ENCODE assay signal across 8 mouse cellular contexts in genomic region chr7:44466888-44467311, GRCm38 (mm10). TPM values are rescaled to one million over a fixed set of nuclear protein-coding genes. Genes with fewer than 3 reads are reported as not detected.
DNase-seq lines count a peak whose midpoint lies in the region; ATAC-seq and TF ChIP-seq lines count a peak whose summit lies in the region.

No protein-coding gene starts in this region.

- no peak overlapping the region for H3K9ac ChIP-seq in embryonic facial prominence, embryonic 12.5 days
- H3K9ac ChIP-seq in hindbrain, embryonic 11.5 days (ENCODE audit: low read depth, low read length), result no peak overlapping the region
- peak overlapping the region; percentile 9; the same call in 1 of the 2 replicates for H3K9ac ChIP-seq in midbrain, embryonic 11.5 days (ENCODE audit: low read length)
- no peak overlapping the region for H3K9ac ChIP-seq in lung, postnatal 0 days (replicated peaks; ENCODE audit: low read depth)

- H3K9me3 ChIP-seq in embryonic facial prominence, embryonic 12.5 days, result no peaks in the 10 kb centered on the region
- H3K9me3 ChIP-seq in hindbrain, embryonic 11.5 days (ENCODE audit: control insufficient read depth, low read length), result no peaks in the 10 kb centered on the region
- H3K9me3 ChIP-seq in midbrain, embryonic 11.5 days (ENCODE audit: control insufficient read depth, low read length), result no peaks in the 10 kb centered on the region
- no peaks in the 10 kb centered on the region for H3K9me3 ChIP-seq in lung, postnatal 0 days (ENCODE audit: low read length)

- no peak overlapping the region for H3K4me2 ChIP-seq in embryonic facial prominence, embryonic 12.5 days (replicated peaks)
- H3K4me2 ChIP-seq in hindbrain, embryonic 11.5 days (replicated peaks; ENCODE audit: low read depth, low read length), result no peak overlapping the region
- H3K4me2 ChIP-seq in midbrain, embryonic 11.5 days, result no peak overlapping the region; the same call in 1 of the 2 replicates
- no peak overlapping the region for H3K4me2 ChIP-seq in lung, postnatal 0 days (replicated peaks; ENCODE audit: low read depth, low read length)

- DNase-seq in kidney, adult 11 months, result peak; percentile 34
- DNase-seq in kidney, adult 8-10 months, result no peak
- no peak for DNase-seq in hindbrain, embryonic 11.5 days (ENCODE audit: low spot score)
- peak; percentile 81 for DNase-seq in midbrain, embryonic 11.5 days (ENCODE audit: low spot score, missing footprints)
- DNase-seq in spleen, postnatal 14 days (ENCODE audit: low spot score in 2 of 2), result no peak
- DNase-seq in lung, postnatal 0 days (ENCODE audit: low spot score), result no peak
- no peak for DNase-seq in natural killer cell, adult 2 months (ENCODE audit: low spot score in 2 of 2)

- no peak for ATAC-seq in embryonic facial prominence, embryonic 12.5 days (ENCODE audit: insufficient number of reproducible peaks, insufficient read depth, low FRiP score, low TSS enrichment)
- ATAC-seq in hindbrain, embryonic 11.5 days (ENCODE audit: low FRiP score), result 0 out of 2 replicates have a peak, but pooled peaks have one; percentile 0
- no peak for ATAC-seq in midbrain, embryonic 11.5 days (ENCODE audit: low FRiP score)
- no peak for ATAC-seq in lung, postnatal 0 days

- H3K4me3 ChIP-seq in embryonic facial prominence, embryonic 12.5 days, result 0 out of 2 replicates have a peak overlapping the region, but pooled peaks have one; percentile 64
- no peak overlapping the region for H3K4me3 ChIP-seq in hindbrain, embryonic 11.5 days (ENCODE audit: low read depth, low read length)
- no peak overlapping the region for H3K4me3 ChIP-seq in midbrain, embryonic 11.5 days (ENCODE audit: low read depth, low read length)
- H3K4me3 ChIP-seq in lung, postnatal 0 days (ENCODE audit: low read depth, low read length), result no peak overlapping the region

- H3K27me3 ChIP-seq in embryonic facial prominence, embryonic 12.5 days, result peaks cover 26% of the 10 kb centered on the region
- H3K27me3 ChIP-seq in hindbrain, embryonic 11.5 days (ENCODE audit: control insufficient read depth, insufficient read depth, low read length), result peaks cover 6% of the 10 kb centered on the region
- peaks cover 5% of the 10 kb centered on the region for H3K27me3 ChIP-seq in midbrain, embryonic 11.5 days (ENCODE audit: control insufficient read depth, insufficient read depth, low read length)
- peaks cover 17% of the 10 kb centered on the region for H3K27me3 ChIP-seq in lung, postnatal 0 days (replicated peaks; ENCODE audit: insufficient read depth, low read length)

- no peak overlapping the region for H3K27ac ChIP-seq in embryonic facial prominence, embryonic 12.5 days
- H3K27ac ChIP-seq in hindbrain, embryonic 11.5 days (ENCODE audit: low read depth, low read length), result no peak overlapping the region
- H3K27ac ChIP-seq in midbrain, embryonic 11.5 days (ENCODE audit: low read depth, low read length), result no peak overlapping the region; the same call in 1 of the 2 replicates
- no peak overlapping the region for H3K27ac ChIP-seq in lung, postnatal 0 days (ENCODE audit: low read length)

- TF ChIP-seq CTCF in lung, postnatal 0 days (IDR thresholded peaks at IDR 0.05), result no peak

- peaks cover 16% of the 10 kb centered on the region; the same call in 1 of the 2 replicates for H3K36me3 ChIP-seq in embryonic facial prominence, embryonic 12.5 days
- H3K36me3 ChIP-seq in hindbrain, embryonic 11.5 days (ENCODE audit: control insufficient read depth, insufficient read depth, low read length), result peaks cover 6% of the 10 kb centered on the region; the same call in 1 of the 2 replicates
- H3K36me3 ChIP-seq in midbrain, embryonic 11.5 days (ENCODE audit: control insufficient read depth, insufficient read depth, low read length), result peaks cover 11% of the 10 kb centered on the region
- H3K36me3 ChIP-seq in lung, postnatal 0 days (ENCODE audit: insufficient read depth, low read length), result no peaks in the 10 kb centered on the region

- TF ChIP-seq EP300 in lung, postnatal 0 days (IDR thresholded peaks at IDR 0.05), result no peak

- WGBS in embryonic facial prominence, embryonic 12.5 days, result 87% methylated on average over 14 of the region's 16 CpGs
- WGBS in hindbrain, embryonic 11.5 days, result 87% methylated on average over 16 of the region's 16 CpGs
- 86% methylated on average over 16 of the region's 16 CpGs for WGBS in midbrain, embryonic 11.5 days
- 78% methylated on average over 16 of the region's 16 CpGs for WGBS in lung, postnatal 0 days

- peaks cover 16% of the 10 kb centered on the region for H3K4me1 ChIP-seq in embryonic facial prominence, embryonic 12.5 days
- peaks cover 14% of the 10 kb centered on the region for H3K4me1 ChIP-seq in hindbrain, embryonic 11.5 days (replicated peaks; ENCODE audit: control insufficient read depth, insufficient read depth, low read length)
- peaks cover 31% of the 10 kb centered on the region for H3K4me1 ChIP-seq in midbrain, embryonic 11.5 days (ENCODE audit: control insufficient read depth, insufficient read depth, low read length)
- peaks cover 14% of the 10 kb centered on the region for H3K4me1 ChIP-seq in lung, postnatal 0 days (ENCODE audit: insufficient read depth, low read depth, low read length)

RNA-seq across cellular contexts. Expression of gene Josd2, which starts 0.9 kb away (rescaled TPM):
- 80.4 and 85.6 TPM in 2 replicates for polyA plus RNA-seq in embryonic facial prominence, embryonic 12.5 days (2016; fragmentation: Nextera tagmentation; extraction: Ambion mirVana)
- polyA plus RNA-seq in hindbrain, embryonic 11.5 days (2014; fragmentation: Nextera tagmentation; extraction: Ambion mirVana), result 57.3 and 59.1 TPM in 2 replicates
- 49.4 and 55.8 TPM in 2 replicates for polyA plus RNA-seq in midbrain, embryonic 11.5 days (2014; fragmentation: Nextera tagmentation; extraction: Ambion mirVana)
- polyA plus RNA-seq in lung, postnatal 0 days (2015; fragmentation: Nextera tagmentation; extraction: Ambion mirVana), result 93.7 and 110 TPM in 2 replicates

RNA-seq across cellular contexts. Expression of gene Aspdh, which starts 1.7 kb away (rescaled TPM):
- 0.42 and 0.71 TPM in 2 replicates for polyA plus RNA-seq in embryonic facial prominence, embryonic 12.5 days (2016; fragmentation: Nextera tagmentation; extraction: Ambion mirVana)
- 1.2 and 2.1 TPM in 2 replicates for polyA plus RNA-seq in hindbrain, embryonic 11.5 days (2014; fragmentation: Nextera tagmentation; extraction: Ambion mirVana)
- polyA plus RNA-seq in midbrain, embryonic 11.5 days (2014; fragmentation: Nextera tagmentation; extraction: Ambion mirVana), result 1.8 and 2.9 TPM in 2 replicates
- polyA plus RNA-seq in lung, postnatal 0 days (2015; fragmentation: Nextera tagmentation; extraction: Ambion mirVana), result not detected in 2 replicates

RNA-seq across cellular contexts. Expression of gene Emc10, which starts 29.4 kb away (rescaled TPM):
- 121 and 124 TPM in 2 replicates for polyA plus RNA-seq in embryonic facial prominence, embryonic 12.5 days (2016; fragmentation: Nextera tagmentation; extraction: Ambion mirVana)
- polyA plus RNA-seq in hindbrain, embryonic 11.5 days (2014; fragmentation: Nextera tagmentation; extraction: Ambion mirVana), result 90.2 and 97.2 TPM in 2 replicates
- 91.8 and 99.3 TPM in 2 replicates for polyA plus RNA-seq in midbrain, embryonic 11.5 days (2014; fragmentation: Nextera tagmentation; extraction: Ambion mirVana)
- 59.3 and 69.2 TPM in 2 replicates for polyA plus RNA-seq in lung, postnatal 0 days (2015; fragmentation: Nextera tagmentation; extraction: Ambion mirVana)

RNA-seq across cellular contexts. Expression of gene Fam71e1, which starts 29.5 kb away (rescaled TPM):
- polyA plus RNA-seq in embryonic facial prominence, embryonic 12.5 days (2016; fragmentation: Nextera tagmentation; extraction: Ambion mirVana), result 20.2 and 22.5 TPM in 2 replicates
- 13.5 and 20.6 TPM in 2 replicates for polyA plus RNA-seq in hindbrain, embryonic 11.5 days (2014; fragmentation: Nextera tagmentation; extraction: Ambion mirVana)
- 14.7 and 17.1 TPM in 2 replicates for polyA plus RNA-seq in midbrain, embryonic 11.5 days (2014; fragmentation: Nextera tagmentation; extraction: Ambion mirVana)
- polyA plus RNA-seq in lung, postnatal 0 days (2015; fragmentation: Nextera tagmentation; extraction: Ambion mirVana), result 11.4 and 12.0 TPM in 2 replicates

RNA-seq across cellular contexts. Expression of gene Lrrc4b, which starts 38.1 kb away (rescaled TPM):
- 2.3 and 2.6 TPM in 2 replicates for polyA plus RNA-seq in embryonic facial prominence, embryonic 12.5 days (2016; fragmentation: Nextera tagmentation; extraction: Ambion mirVana)
- polyA plus RNA-seq in hindbrain, embryonic 11.5 days (2014; fragmentation: Nextera tagmentation; extraction: Ambion mirVana), result 9.1 and 11.4 TPM in 2 replicates
- 9.2 and 10.3 TPM in 2 replicates for polyA plus RNA-seq in midbrain, embryonic 11.5 days (2014; fragmentation: Nextera tagmentation; extraction: Ambion mirVana)
- 0.51 and 0.76 TPM in 2 replicates for polyA plus RNA-seq in lung, postnatal 0 days (2015; fragmentation: Nextera tagmentation; extraction: Ambion mirVana)

Comparison
In these comparisons a context has a peak if more than half of its experiments do, and no peak if none do; other contexts are left out.
1. DNase-seq: peak in kidney, adult 11 months (single experiment) and midbrain, embryonic 11.5 days (single experiment); none in kidney, adult 8-10 months (0 of 2), hindbrain, embryonic 11.5 days (single experiment), spleen, postnatal 14 days (0 of 2), lung, postnatal 0 days (single experiment) and natural killer cell, adult 2 months (0 of 2).